Mouse (Mus musculus) embryonic fibroblast, embryonic 13.5 days (primary cell): ENCODE data around the gene Spsb4.

Experiments
- CTCF ChIP-seq: IDR thresholded peaks from 2 replicates; pipeline ENCODE4 v1.5.1; 2011; ENCODE audit warnings: mild to moderate bottlenecking, control low read depth, low read length, moderate library complexity, borderline replicate concordance; ENCODE audit not compliant: insufficient read depth
- POLR2A ChIP-seq: IDR thresholded peaks from 2 replicates; pipeline ENCODE4 v1.6.1; 2011; ENCODE audit warnings: low read depth, mild to moderate bottlenecking, control low read depth, low read length, moderate library complexity

- TF ChIP-seq CTCF = no peak
- no peak for TF ChIP-seq POLR2A
Measured at GRCm38 (mm10) chr9:97026006-97026405, 7.4 kb upstream of the Spsb4 start.
